Mouse (Mus musculus) hindbrain, postnatal 0 days (tissue): Measurements from ENCODE around the gene Orai1. TPM values are rescaled to one million over a fixed set of nuclear protein-coding genes. Genes with fewer than 3 reads are reported as not detected.
"Not testable (repeated sequence)": the region's sequence is repeated elsewhere in the genome, so short reads cannot be mapped to it uniquely, and the experiment has no call there.

Experiments used
- ATAC-seq: fragments of 200-750 bp; cut with Nextera tagmentation; 2 replicates; pipeline ENCODE4 v1.8.0; 2017; ENCODE audit warnings: mild to moderate bottlenecking, moderate TSS enrichment, moderate library complexity
- DNase-seq: peaks from one replicate; pipeline ENCODE4 v3.0.0-alpha.2; 2015; ENCODE audit warnings: low spot score
- H3K27ac ChIP-seq: fragments of 300-500 bp; sonication (generic); 2 replicates; pipeline ENCODE4 v1.5.1; 2014; ENCODE audit warnings: mild to moderate bottlenecking
- H3K27me3 ChIP-seq: fragments of 300-500 bp; sonication (generic); 2 replicates; pipeline ENCODE4 v1.6.1; 2014; ENCODE audit warnings: low read length, mixed read lengths; ENCODE audit not compliant: insufficient read depth
- H3K36me3 ChIP-seq: fragments of 300-500 bp; sonication (generic); 2 replicates; pipeline ENCODE4 v1.6.1; 2014; ENCODE audit warnings: low read length, mixed read lengths; ENCODE audit not compliant: insufficient read depth
- H3K4me1 ChIP-seq: fragments of 300-500 bp; sonication (generic); 2 replicates; pipeline ENCODE4 v1.6.1; 2014; ENCODE audit warnings: antibody characterized with exemption, low read length, mixed read lengths; ENCODE audit not compliant: insufficient read depth
- H3K4me2 ChIP-seq: fragments of 300-500 bp; sonication (generic); 2 replicates; pipeline ENCODE4 v1.6.1; 2014; ENCODE audit warnings: low read depth, mild to moderate bottlenecking, low read length, moderate library complexity, mixed read lengths
- H3K4me3 ChIP-seq: fragments of 300-500 bp; sonication (generic); 2 replicates; pipeline ENCODE4 v1.5.1; 2014; ENCODE audit warnings: low read length
- H3K9ac ChIP-seq: fragments of 300-500 bp; sonication (generic); replicated peaks from 2 replicates; pipeline ENCODE4 v1.6.1; 2014; ENCODE audit warnings: mild to moderate bottlenecking, low read length, moderate library complexity, mixed read lengths
- H3K9me3 ChIP-seq: fragments of 300-500 bp; sonication (generic); 2 replicates; pipeline ENCODE4 v1.6.1; 2016; ENCODE audit warnings: low read length, mixed read lengths
- CTCF ChIP-seq: IDR thresholded peaks from 2 replicates; pipeline ENCODE4 v1.5.1; 2016; ENCODE audit warnings: antibody characterized with exemption, control low read depth, low read depth
- WGBS: fragments of 180-500 bp; shearing (Covaris S2); extraction: QIAGEN DNeasy Blood & Tissue Kit; methylation state at CpG from one replicate; pipeline ENCODE4 v1.1.7; 2014; 5-methylcytosine and 5-hydroxymethylcytosine counted together
- polyA plus RNA-seq: library from polyadenylated mRNA; unstranded; fragments of >200 nt; fragmentation: Nextera tagmentation; extraction: Ambion mirVana; gene quantifications from 2 replicates; pipeline ENCODE4 v1.2.1, GENCODE M21; 2015
- total RNA-seq: library from RNA; depleted of rRNA; stranded (reverse); fragments of >200 nt; gene quantifications from 2 replicates; pipeline ENCODE4 v1.2.3, GENCODE M21; 2014

The Orai1 gene
- total and polyA plus RNA-seq, 2 experiments from 2014 or later, result 18.3 to 20.9 TPM

- no peaks in the 10 kb centered on the region for H3K27me3 ChIP-seq
- WGBS, result 8% methylated on average over 48 of the region's 48 CpGs
These were observed 42.7 kb downstream of the Orai1 start for GRCm38 (mm10) chr5:123057366-123058250.

GRCm38 (mm10) chr5:123058251-123059102 lies 43.6 kb downstream of the Orai1 start:
- TF ChIP-seq CTCF, result no peak
- H3K9me3 ChIP-seq, result no peaks in the 10 kb centered on the region
- H3K36me3 ChIP-seq, result no peaks in the 10 kb centered on the region
- no peaks in the 10 kb centered on the region for H3K27me3 ChIP-seq
- 45% methylated on average over 16 of the region's 16 CpGs for WGBS
- H3K9ac ChIP-seq, result peak overlapping the region; percentile 40
- H3K4me2 ChIP-seq, result peak overlapping the region; percentile 55
- H3K4me1 ChIP-seq, result no peaks in the 10 kb centered on the region
- DNase-seq, result no peak
- H3K27ac ChIP-seq, result peak overlapping the region; percentile 62; the same call in 1 of the 2 replicates
- no peak for ATAC-seq
- peak overlapping the region; percentile 36 for H3K4me3 ChIP-seq

More at GRCm38 (mm10) chr5:123057366-123058250, 42.7 kb downstream of the Orai1 start:
- Histone ChIP-seq H3K9ac (peak overlapping the region; percentile 40; the same call in 1 of the 2 replicates), H3K4me2 (peak overlapping the region; percentile 55), H3K36me3 (no peaks in the 10 kb centered on the region), H3K4me3 (peak overlapping the region; percentile 36), H3K27ac (peak overlapping the region; percentile 62; the same call in 1 of the 2 replicates), H3K9me3 (no peaks in the 10 kb centered on the region), H3K4me1 (no peaks in the 10 kb centered on the region)
- peak; percentile 67 for TF ChIP-seq CTCF
- DNase-seq, result peak; percentile 100
- peak; percentile 98 for ATAC-seq

GRCm38 (mm10) chr5:123059757-123060520 lies 45.1 kb downstream of the Orai1 start:
- Histone ChIP-seq H3K9me3 (no peaks in the 10 kb centered on the region), H3K4me1 (no peaks in the 10 kb centered on the region), H3K27me3 (no peaks in the 10 kb centered on the region), H3K9ac (no peak overlapping the region), H3K36me3 (no peaks in the 10 kb centered on the region), H3K27ac (no peak overlapping the region), H3K4me2 (no peak overlapping the region), H3K4me3 (no peak overlapping the region)
- DNase-seq (peak; percentile 58), ATAC-seq (no peak)
- TF ChIP-seq CTCF, result peak; percentile 65
- WGBS, result 40% methylated on average over 14 of the region's 14 CpGs

GRCm38 (mm10) chr5:123060706-123061401 lies 46.0 kb downstream of the Orai1 start:
- H3K36me3 ChIP-seq, result no peaks in the 10 kb centered on the region
- H3K4me2 ChIP-seq, result no peak overlapping the region
- H3K27me3 ChIP-seq, result no peaks in the 10 kb centered on the region
- no peaks in the 10 kb centered on the region for H3K4me1 ChIP-seq
- ATAC-seq, result no peak
- DNase-seq, result no peak
- no peak overlapping the region for H3K4me3 ChIP-seq
- H3K9me3 ChIP-seq, result no peaks in the 10 kb centered on the region
- no peak overlapping the region for H3K27ac ChIP-seq
- 75% methylated on average over 9 of the region's 9 CpGs for WGBS
- H3K9ac ChIP-seq, result no peak overlapping the region
- TF ChIP-seq CTCF, result no peak

GRCm38 (mm10) chr5:123061402-123061749 lies 46.5 kb downstream of the Orai1 start:
- not testable (repeated sequence) for H3K4me2 ChIP-seq, DNase-seq, ATAC-seq, H3K4me3 ChIP-seq, H3K9ac ChIP-seq, H3K4me1 ChIP-seq, H3K9me3 ChIP-seq, H3K36me3 ChIP-seq, H3K27ac ChIP-seq, H3K27me3 ChIP-seq
- 75% methylated on average over 5 of the region's 6 CpGs for WGBS

- Histone ChIP-seq H3K4me1 (no peaks in the 10 kb centered on the region), H3K4me2 (no peak overlapping the region), H3K27ac (no peak overlapping the region), H3K4me3 (no peak overlapping the region), H3K9me3 (no peaks in the 10 kb centered on the region), H3K27me3 (no peaks in the 10 kb centered on the region), H3K9ac (no peak overlapping the region), H3K36me3 (no peaks in the 10 kb centered on the region)
- ATAC-seq, result no peak
- WGBS, result 80% methylated on average over 3 of the region's 3 CpGs
- DNase-seq, result no peak
- no peak for TF ChIP-seq CTCF
These were observed 48.3 kb downstream of the Orai1 start for GRCm38 (mm10) chr5:123063141-123063540.
